Mouse (Mus musculus) ovary, postnatal 10 days (tissue): ENCODE measurements around the gene Trim33.

Experiments used
- DNase-seq: peaks from one replicate; pipeline ENCODE4 v3.0.0; 2022; ENCODE audit warnings: low spot score

Gene Trim33

DNA sequence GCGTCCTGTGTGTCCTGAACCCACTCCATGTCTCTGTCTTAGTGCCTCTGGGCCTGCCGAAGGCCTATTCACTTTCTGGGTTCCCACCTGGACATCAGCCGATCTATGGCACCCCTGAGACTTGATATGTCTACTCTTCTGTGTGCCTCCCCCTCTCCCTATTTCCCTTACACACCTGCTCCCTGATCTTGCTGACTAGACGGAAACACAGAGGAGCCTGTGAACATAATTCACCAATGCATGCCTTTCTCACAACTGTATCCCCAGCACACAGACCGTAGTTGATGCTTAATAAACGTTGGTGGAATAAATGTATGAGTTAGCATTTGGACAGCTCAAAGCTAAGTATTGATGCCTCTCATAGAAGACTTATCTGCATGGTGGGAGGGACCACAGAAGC, 121.7 kb downstream of the Trim33 start:
- no peak for DNase-seq

DNA sequence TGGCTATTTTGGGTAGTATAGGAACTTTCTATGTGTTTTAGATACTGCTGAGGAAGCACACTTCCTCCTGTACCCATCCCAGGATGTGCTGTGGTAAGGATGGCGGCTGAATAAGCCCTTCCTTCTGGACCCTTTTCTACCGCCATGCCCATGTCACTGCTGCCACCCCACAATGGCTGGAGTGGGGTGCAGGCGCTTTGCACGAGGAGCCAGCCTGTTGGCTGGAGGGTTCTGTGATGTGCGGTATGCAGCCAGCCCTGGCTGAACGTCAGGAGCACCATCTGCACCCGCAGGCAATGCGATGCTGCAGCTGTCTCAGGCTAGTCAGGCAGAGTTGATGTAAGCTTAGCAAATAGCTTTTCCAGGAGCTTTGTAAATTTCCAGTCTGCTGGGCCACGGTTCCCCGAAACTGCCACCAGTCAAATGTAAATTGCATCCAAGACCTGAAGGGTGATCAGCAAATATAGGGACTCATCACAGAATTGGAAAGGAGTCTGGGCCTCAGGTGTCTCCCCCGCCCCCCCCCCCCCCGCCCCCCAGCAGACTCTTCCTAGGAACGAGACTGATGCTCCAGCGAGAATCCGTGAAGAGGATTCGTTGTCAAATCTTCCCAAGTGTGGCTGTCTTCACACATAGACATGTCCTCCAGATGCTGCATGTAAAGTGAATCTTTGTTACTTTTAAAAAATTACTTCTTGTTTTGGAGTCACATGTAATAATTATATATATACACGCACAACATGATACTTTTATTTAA, 122.4 kb downstream of the Trim33 start:
- DNase-seq: no peak

DNA sequence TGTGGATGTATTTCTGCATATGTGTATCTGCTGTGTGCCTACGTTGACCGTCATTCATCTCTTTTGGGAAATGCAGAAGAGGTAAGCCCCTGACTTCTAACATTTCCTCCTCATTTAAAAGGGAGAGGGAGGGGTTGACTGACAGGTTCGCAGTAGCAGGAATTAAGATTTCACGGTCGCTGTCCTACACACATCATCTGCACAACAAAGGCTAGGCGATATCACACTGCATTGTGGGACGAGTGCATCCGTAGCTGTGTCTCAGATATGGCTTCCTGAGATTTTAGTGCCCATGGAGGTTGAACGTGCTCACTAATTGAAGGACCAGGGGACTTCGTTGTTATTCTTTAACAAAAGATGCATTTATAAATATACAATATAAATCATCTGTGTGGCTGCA, 123.1 kb downstream of the Trim33 start:
- DNase-seq: no peak

DNA sequence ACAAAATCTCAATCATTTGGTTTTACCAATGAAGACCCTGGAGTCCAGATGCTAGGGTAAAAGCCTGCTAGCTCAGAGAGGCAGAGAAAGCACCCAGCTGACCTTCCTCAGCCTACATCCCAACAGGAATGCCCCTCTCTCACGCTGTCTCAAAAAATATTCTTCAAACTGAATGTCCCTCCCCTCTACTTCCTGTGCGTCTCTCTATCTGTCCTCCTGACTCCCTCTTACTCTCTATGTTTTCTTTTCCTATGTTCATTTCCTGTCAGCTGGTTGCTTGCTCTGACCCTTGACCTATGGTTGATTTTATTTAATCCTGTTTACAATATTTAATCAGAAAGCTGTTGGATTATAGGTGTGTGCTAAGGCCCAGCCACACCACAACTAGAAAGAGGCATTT, 126.0 kb downstream of the Trim33 start:
- no peak for DNase-seq

DNA sequence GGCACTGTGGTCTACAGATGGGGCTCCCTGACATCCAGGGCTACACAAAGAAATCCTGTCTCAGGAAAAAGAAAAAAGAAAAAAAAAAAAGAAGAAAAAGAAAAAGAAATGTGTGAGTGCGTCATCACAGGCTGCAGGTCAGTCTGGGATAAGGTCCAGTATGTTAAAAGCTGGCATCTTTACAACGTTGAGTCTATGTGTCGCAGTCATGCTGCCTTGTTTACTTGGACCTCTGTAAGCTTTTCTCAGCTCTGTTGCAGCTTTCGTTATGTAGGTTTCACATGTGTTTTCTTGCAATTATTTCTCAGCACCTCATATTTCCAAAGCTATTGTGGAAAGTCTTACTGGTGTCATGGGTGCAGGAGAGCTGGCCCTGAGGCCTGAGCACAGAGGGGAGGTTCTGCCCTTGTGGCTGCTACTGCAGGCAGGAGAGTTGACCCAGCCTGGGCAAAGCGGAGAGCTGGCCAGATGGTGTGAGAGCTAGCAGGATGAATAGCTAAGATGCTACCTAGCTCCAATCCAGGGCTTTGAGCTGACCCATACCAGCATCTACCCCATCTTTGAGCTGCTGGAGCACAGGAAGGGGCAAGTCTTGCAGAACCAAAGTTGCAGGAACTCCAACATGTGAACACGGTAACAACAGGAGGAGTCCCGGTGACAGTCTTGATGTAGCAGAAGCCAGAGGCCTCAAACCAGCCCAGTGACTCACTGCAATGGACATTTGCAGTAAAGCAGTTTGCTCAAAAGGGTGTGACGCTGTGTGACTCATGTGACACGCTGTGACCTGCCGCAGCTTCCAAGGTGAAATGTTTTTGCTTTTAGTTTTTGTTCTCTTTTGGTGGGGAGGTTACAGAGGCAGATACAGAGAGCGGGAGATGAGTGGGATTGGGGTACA, 127.0 kb downstream of the Trim33 start:
- DNase-seq: no peak
